Mouse (Mus musculus) erythroblast, embryonic 14.5 days (primary cell): ENCODE measurements around the gene Gnao1. TPM values are rescaled to one million over a fixed set of nuclear protein-coding genes. Genes with fewer than 3 reads are reported as not detected.
A peak's percentile ranks its signal among the peaks of the same experiment; 100 is the strongest.

Experiments used
- H3K27me3 ChIP-seq: 2 replicates; pipeline ENCODE4 v1.6.1; 2012; ENCODE audit warnings: inconsistent platforms; ENCODE audit not compliant: control insufficient read depth
- H3K36me3 ChIP-seq: 2 replicates; pipeline ENCODE4 v1.6.1; 2012; ENCODE audit warnings: mild to moderate bottlenecking, inconsistent platforms; ENCODE audit not compliant: control insufficient read depth
- H3K4me1 ChIP-seq: 2 replicates; pipeline ENCODE4 v1.6.1; 2012; ENCODE audit warnings: inconsistent platforms; ENCODE audit not compliant: control insufficient read depth
- H3K4me3 ChIP-seq: replicated peaks from 2 replicates; pipeline ENCODE3; 2012; ENCODE audit warnings: moderate library complexity, mild to moderate bottlenecking, inconsistent platforms
- H3K9me3 ChIP-seq: 2 replicates; pipeline ENCODE4 v1.6.1; 2012; ENCODE audit warnings: low read length, inconsistent platforms, mixed read lengths; ENCODE audit not compliant: control insufficient read depth
- GATA1 ChIP-seq: IDR thresholded peaks from 2 replicates; pipeline ENCODE4 v1.6.1; 2012; ENCODE audit warnings: low read length, inconsistent platforms, mixed read lengths
- TAL1 ChIP-seq: IDR thresholded peaks from 3 replicates; pipeline ENCODE4 v1.6.1; 2012; ENCODE audit warnings: low read length, inconsistent platforms, mixed read lengths
- polyA plus RNA-seq: library from polyadenylated mRNA; stranded (reverse); fragments of >175 nt; gene quantifications from 2 replicates; pipeline ENCODE4 v1.2.3, GENCODE M21; 2012

Gene Gnao1
- polyA plus RNA-seq, 1 experiment: 0.10 TPM

GRCm38 (mm10) chr8:94013026-94013612 is 203.4 kb downstream of the Gnao1 start:
- Histone ChIP-seq H3K4me1 (peaks cover 55% of the 10 kb centered on the region), H3K27me3 (no peaks in the 10 kb centered on the region), H3K9me3 (no peaks in the 10 kb centered on the region), H3K36me3 (peaks cover 46% of the 10 kb centered on the region), H3K4me3 (peak overlapping the region; percentile 97)
- TF ChIP-seq GATA1 (no peak), TAL1 (no peak)

Other genes with a start within 250 kb of the Gnao1 start
- gene Amfr, start 202.9 kb downstream of the Gnao1 start, polyA plus RNA-seq: 5.4 and 6.9 TPM in 2 replicates
- 30.8 and 33.7 TPM in 2 replicates for gene Nudt21, start 227.1 kb downstream of the Gnao1 start, polyA plus RNA-seq
- 0.05 and 0.07 TPM in 2 replicates for gene Ogfod1, start 227.2 kb downstream of the Gnao1 start, polyA plus RNA-seq